Mouse (Mus musculus) CD4-positive, CD25-positive, alpha-beta regulatory T cell, adult 2 months (primary cell): ENCODE results near the gene Fndc1.

Experiments
- DNase-seq: peaks from one replicate; pipeline ENCODE4 v3.0.0-alpha.2; 2012; ENCODE audit warnings: low read depth, low spot score

Gene Fndc1

GRCm38 (mm10) chr17:7821553-7822186, 5.4 kb downstream of the Fndc1 start:
- peak; percentile 45 for DNase-seq

GRCm38 (mm10) chr17:7820176-7820575, 6.9 kb downstream of the Fndc1 start:
- no peak for DNase-seq

GRCm38 (mm10) chr17:7816602-7817001, 10.5 kb downstream of the Fndc1 start:
- DNase-seq = no peak

GRCm38 (mm10) chr17:7814433-7814832, 12.7 kb downstream of the Fndc1 start:
- DNase-seq = no peak

GRCm38 (mm10) chr17:7808043-7808442, 19.1 kb downstream of the Fndc1 start:
- DNase-seq = no peak

GRCm38 (mm10) chr17:7805105-7805504, 22.0 kb downstream of the Fndc1 start:
- no peak for DNase-seq

GRCm38 (mm10) chr17:7802483-7802882, 24.6 kb downstream of the Fndc1 start:
- DNase-seq = no peak

GRCm38 (mm10) chr17:7799894-7800293, 27.2 kb downstream of the Fndc1 start:
- no peak for DNase-seq

GRCm38 (mm10) chr17:7795584-7795983, 31.5 kb downstream of the Fndc1 start:
- DNase-seq = no peak

GRCm38 (mm10) chr17:7795168-7795567, 31.9 kb downstream of the Fndc1 start:
- no peak for DNase-seq

GRCm38 (mm10) chr17:7794093-7794492, 33.0 kb downstream of the Fndc1 start:
- DNase-seq = no peak

- DNase-seq = no peak
These were observed 36.6 kb downstream of the Fndc1 start for GRCm38 (mm10) chr17:7790512-7790911.

GRCm38 (mm10) chr17:7774101-7774500, 53.0 kb downstream of the Fndc1 start:
- no peak for DNase-seq

- DNase-seq = no peak
These were observed 67.3 kb downstream of the Fndc1 start for GRCm38 (mm10) chr17:7759786-7760185.

GRCm38 (mm10) chr17:7755001-7755400, 72.1 kb downstream of the Fndc1 start:
- no peak for DNase-seq

GRCm38 (mm10) chr17:7753383-7753782, 73.7 kb downstream of the Fndc1 start:
- no peak for DNase-seq

- DNase-seq = no peak
These were observed 77.9 kb downstream of the Fndc1 start for GRCm38 (mm10) chr17:7749051-7749815.

- no peak for DNase-seq
These were observed 80.3 kb downstream of the Fndc1 start for GRCm38 (mm10) chr17:7746841-7747240.

- DNase-seq = no peak
These were observed 82.1 kb downstream of the Fndc1 start for GRCm38 (mm10) chr17:7744976-7745375.

GRCm38 (mm10) chr17:7740988-7741387, 86.1 kb downstream of the Fndc1 start:
- DNase-seq = peak; percentile 14

GRCm38 (mm10) chr17:7722991-7723390, 104.1 kb downstream of the Fndc1 start:
- no peak for DNase-seq

- DNase-seq = no peak
These were observed 108.2 kb downstream of the Fndc1 start for GRCm38 (mm10) chr17:7718886-7719285.

- no peak for DNase-seq
These were observed 109.2 kb downstream of the Fndc1 start for GRCm38 (mm10) chr17:7717945-7718344.
